Mouse (Mus musculus): ENCODE results near the gene Irf1. TPM values are rescaled to one million over a fixed set of nuclear protein-coding genes. Genes with fewer than 3 reads are reported as not detected.

Irf1 gene
- polyA plus RNA-seq, 1 experiment from 2014 or later, result 14.0 TPM

DNA sequence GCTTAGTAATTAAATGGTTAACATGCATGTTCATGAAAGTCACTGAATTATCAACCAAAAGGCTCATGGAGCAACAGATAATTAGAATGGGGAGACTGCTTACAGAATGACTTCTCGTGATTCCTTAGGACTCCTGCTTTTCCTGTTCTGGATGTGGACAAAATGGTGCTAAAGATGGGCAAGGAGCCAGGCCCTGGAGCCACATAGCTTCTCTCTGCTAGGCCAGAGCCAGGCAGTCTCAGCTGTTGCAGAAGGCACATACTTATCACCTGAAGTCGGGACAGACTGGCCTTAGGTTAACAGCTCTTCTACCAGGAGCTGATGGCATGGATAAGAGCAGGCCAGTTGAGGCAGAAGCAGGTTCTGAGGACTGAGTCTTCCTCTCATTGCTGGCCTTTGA, 40.9 kb downstream of the Irf1 start:
- TF ChIP-seq CTCF (IDR thresholded peaks at IDR 0.05; ENCODE audit: low read depth), result no peak
- Histone ChIP-seq H3K36me3 (ENCODE audit: insufficient read depth, low read length) (no peaks in the 10 kb centered on the region), H3K27me3 (ENCODE audit: insufficient read depth, low read length) (no peaks in the 10 kb centered on the region), H3K4me3 (replicated peaks; ENCODE audit: low read depth, low read length) (no peak overlapping the region), H3K9me3 (replicated peaks; ENCODE audit: low read length) (no peaks in the 10 kb centered on the region), H3K27ac (no peak overlapping the region), H3K4me1 (replicated peaks; ENCODE audit: insufficient read depth, low read length) (no peaks in the 10 kb centered on the region), H3K9ac (ENCODE audit: low read depth, low read length) (no peak overlapping the region), H3K4me2 (ENCODE audit: low read length) (no peak overlapping the region)
- no peak for ATAC-seq (replicated peaks; ENCODE audit: low FRiP score, low read depth)
- DNase-seq (ENCODE audit: low spot score), result no peak
- 54% methylated on average over 2 of the region's 2 CpGs for WGBS

- H3K9ac ChIP-seq (ENCODE audit: low read depth, low read length), result no peak overlapping the region
Observed at GRCm38 (mm10) chr11:53811312-53811711, 41.5 kb downstream of the Irf1 start.

DNA sequence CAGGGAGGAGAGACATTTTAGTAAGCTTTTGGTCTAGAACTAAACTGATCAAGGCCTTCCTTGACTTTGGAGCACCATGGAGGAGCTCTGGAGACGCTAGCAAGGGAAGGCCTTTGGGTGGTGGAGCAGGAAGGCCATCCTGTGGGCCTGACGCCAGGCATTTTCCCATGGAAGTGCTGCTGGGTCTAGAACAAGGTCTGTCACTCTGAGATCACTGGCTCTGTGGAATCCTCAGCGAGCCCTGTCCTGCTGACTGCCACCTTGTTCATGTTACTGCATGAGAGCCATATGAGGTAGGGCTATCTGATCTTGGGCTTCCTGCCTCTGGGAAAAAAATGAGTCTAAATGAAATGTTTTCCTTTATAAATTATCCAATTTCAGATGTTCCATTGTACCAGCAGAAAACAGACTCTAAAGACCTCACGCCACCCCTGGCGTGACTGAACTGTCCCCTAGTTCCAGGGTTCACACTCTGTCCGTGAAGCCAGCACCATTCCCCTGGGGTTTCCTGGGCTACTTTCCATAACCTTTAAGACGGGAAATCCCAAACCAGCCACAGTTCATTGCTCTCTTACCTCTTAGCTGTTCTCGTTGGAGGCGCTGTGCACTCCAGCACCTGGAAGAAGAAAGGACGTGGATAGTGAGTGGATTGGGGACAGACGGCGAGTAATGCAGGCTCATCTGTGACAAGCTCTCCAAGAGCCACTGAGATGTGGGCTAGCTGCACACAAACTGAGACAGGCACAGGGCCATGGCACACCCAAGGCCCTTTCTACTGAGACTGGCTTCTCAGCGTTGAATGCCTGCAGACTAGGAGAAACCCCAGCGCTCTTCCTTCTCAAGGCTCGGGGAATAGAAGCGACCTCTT, 43.4 kb downstream of the Irf1 start:
- H3K9me3 ChIP-seq (replicated peaks; ENCODE audit: low read length), result no peaks in the 10 kb centered on the region
- TF ChIP-seq CTCF (IDR thresholded peaks at IDR 0.05; ENCODE audit: low read depth), result no peak
- no peaks in the 10 kb centered on the region for H3K4me1 ChIP-seq (replicated peaks; ENCODE audit: insufficient read depth, low read length)
- no peak overlapping the region for H3K9ac ChIP-seq (ENCODE audit: low read depth, low read length)
- H3K4me2 ChIP-seq (ENCODE audit: low read length), result no peak overlapping the region
- 68% methylated on average over 16 of the region's 16 CpGs for WGBS
- no peaks in the 10 kb centered on the region for H3K27me3 ChIP-seq (ENCODE audit: insufficient read depth, low read length)
- DNase-seq (ENCODE audit: low spot score) (no peak), ATAC-seq (replicated peaks; ENCODE audit: low FRiP score, low read depth) (no peak)
- no peaks in the 10 kb centered on the region for H3K36me3 ChIP-seq (ENCODE audit: insufficient read depth, low read length)
- no peak overlapping the region for H3K4me3 ChIP-seq (replicated peaks; ENCODE audit: low read depth, low read length)
- H3K27ac ChIP-seq, result no peak overlapping the region

More at GRCm38 (mm10) chr11:53811312-53811711, 41.5 kb downstream of the Irf1 start:
- Histone ChIP-seq H3K36me3 (ENCODE audit: insufficient read depth, low read length) (no peaks in the 10 kb centered on the region), H3K27me3 (ENCODE audit: insufficient read depth, low read length) (no peaks in the 10 kb centered on the region), H3K9me3 (replicated peaks; ENCODE audit: low read length) (no peaks in the 10 kb centered on the region), H3K4me1 (replicated peaks; ENCODE audit: insufficient read depth, low read length) (no peaks in the 10 kb centered on the region), H3K4me3 (replicated peaks; ENCODE audit: low read depth, low read length) (no peak overlapping the region), H3K27ac (no peak overlapping the region), H3K4me2 (ENCODE audit: low read length) (no peak overlapping the region)
- no peak for ATAC-seq (replicated peaks; ENCODE audit: low FRiP score, low read depth)
- 68% methylated on average over 3 of the region's 3 CpGs for WGBS
- DNase-seq (ENCODE audit: low spot score), result no peak
- no peak for TF ChIP-seq CTCF (IDR thresholded peaks at IDR 0.05; ENCODE audit: low read depth)

GRCm38 (mm10) chr11:53814810-53815209, 45.0 kb downstream of the Irf1 start:
- 58% methylated on average over 3 of the region's 3 CpGs for WGBS
- Histone ChIP-seq H3K4me3 (replicated peaks; ENCODE audit: low read depth, low read length) (no peak overlapping the region), H3K4me2 (ENCODE audit: low read length) (no peak overlapping the region), H3K4me1 (replicated peaks; ENCODE audit: insufficient read depth, low read length) (no peaks in the 10 kb centered on the region), H3K27me3 (ENCODE audit: insufficient read depth, low read length) (no peaks in the 10 kb centered on the region), H3K9me3 (replicated peaks; ENCODE audit: low read length) (no peaks in the 10 kb centered on the region), H3K36me3 (ENCODE audit: insufficient read depth, low read length) (no peaks in the 10 kb centered on the region), H3K27ac (no peak overlapping the region), H3K9ac (ENCODE audit: low read depth, low read length) (no peak overlapping the region)
- DNase-seq (ENCODE audit: low spot score) (no peak), ATAC-seq (replicated peaks; ENCODE audit: low FRiP score, low read depth) (no peak)
- TF ChIP-seq CTCF (IDR thresholded peaks at IDR 0.05; ENCODE audit: low read depth), result no peak

GRCm38 (mm10) chr11:53816841-53817375, 47.1 kb downstream of the Irf1 start:
- Histone ChIP-seq H3K4me3 (replicated peaks; ENCODE audit: low read depth, low read length) (no peak overlapping the region), H3K27ac (no peak overlapping the region), H3K9me3 (replicated peaks; ENCODE audit: low read length) (no peaks in the 10 kb centered on the region), H3K36me3 (ENCODE audit: insufficient read depth, low read length) (no peaks in the 10 kb centered on the region), H3K4me2 (ENCODE audit: low read length) (no peak overlapping the region), H3K9ac (ENCODE audit: low read depth, low read length) (no peak overlapping the region), H3K27me3 (ENCODE audit: insufficient read depth, low read length) (no peaks in the 10 kb centered on the region), H3K4me1 (replicated peaks; ENCODE audit: insufficient read depth, low read length) (no peaks in the 10 kb centered on the region)
- DNase-seq (ENCODE audit: low spot score) (no peak), ATAC-seq (replicated peaks; ENCODE audit: low FRiP score, low read depth) (no peak)
- WGBS, result 92% methylated on average over 5 of the region's 5 CpGs
- no peak for TF ChIP-seq CTCF (IDR thresholded peaks at IDR 0.05; ENCODE audit: low read depth)

- DNase-seq (ENCODE audit: low spot score) (peak; percentile 35), ATAC-seq (replicated peaks; ENCODE audit: low FRiP score, low read depth) (no peak)
- no peaks in the 10 kb centered on the region for H3K9me3 ChIP-seq (replicated peaks; ENCODE audit: low read length)
- H3K4me3 ChIP-seq (replicated peaks; ENCODE audit: low read depth, low read length), result no peak overlapping the region
- no peak overlapping the region for H3K4me2 ChIP-seq (ENCODE audit: low read length)
- no peak for TF ChIP-seq CTCF (IDR thresholded peaks at IDR 0.05; ENCODE audit: low read depth)
- H3K9ac ChIP-seq (ENCODE audit: low read depth, low read length), result no peak overlapping the region
- no peaks in the 10 kb centered on the region for H3K27me3 ChIP-seq (ENCODE audit: insufficient read depth, low read length)
- no peaks in the 10 kb centered on the region for H3K36me3 ChIP-seq (ENCODE audit: insufficient read depth, low read length)
- no peaks in the 10 kb centered on the region for H3K4me1 ChIP-seq (replicated peaks; ENCODE audit: insufficient read depth, low read length)
- 51% methylated on average over 6 of the region's 6 CpGs for WGBS
- H3K27ac ChIP-seq, result no peak overlapping the region
Observed at GRCm38 (mm10) chr11:53818794-53819193, 49.0 kb downstream of the Irf1 start.

All from kidney, postnatal 0 days (tissue).